Mouse (Mus musculus): ENCODE measurements around the gene Ece1. TPM values are rescaled to one million over a fixed set of nuclear protein-coding genes. Genes with fewer than 3 reads are reported as not detected.
A peak's percentile ranks its signal among the peaks of the same experiment; 100 is the strongest.

The Ece1 gene
- total RNA-seq, 2 experiments from 2014 or later = 70.5 to 72.2 TPM

- no peak for DNase-seq (ENCODE audit: low spot score in 2 of 2)
- intact Hi-C loops (cut with DNase I) = no loop called here
Observed at GRCm38 (mm10) chr4:137850161-137850560, 11.9 kb upstream of the Ece1 start.

- DNase-seq (ENCODE audit: low spot score in 2 of 2) = no peak
- intact Hi-C loops (cut with DNase I) = no loop called here
Observed at GRCm38 (mm10) chr4:137851484-137851883, 10.6 kb upstream of the Ece1 start.

- no peak for DNase-seq (ENCODE audit: low spot score in 2 of 2)
- intact Hi-C loops (cut with DNase I) = no loop called here
Observed at GRCm38 (mm10) chr4:137853822-137854221, 8.2 kb upstream of the Ece1 start.

- no peak for DNase-seq (ENCODE audit: low spot score in 2 of 2)
- intact Hi-C loops (cut with DNase I) = no loop called here
Observed at GRCm38 (mm10) chr4:137855741-137856341, 6.2 kb upstream of the Ece1 start.

DNA sequence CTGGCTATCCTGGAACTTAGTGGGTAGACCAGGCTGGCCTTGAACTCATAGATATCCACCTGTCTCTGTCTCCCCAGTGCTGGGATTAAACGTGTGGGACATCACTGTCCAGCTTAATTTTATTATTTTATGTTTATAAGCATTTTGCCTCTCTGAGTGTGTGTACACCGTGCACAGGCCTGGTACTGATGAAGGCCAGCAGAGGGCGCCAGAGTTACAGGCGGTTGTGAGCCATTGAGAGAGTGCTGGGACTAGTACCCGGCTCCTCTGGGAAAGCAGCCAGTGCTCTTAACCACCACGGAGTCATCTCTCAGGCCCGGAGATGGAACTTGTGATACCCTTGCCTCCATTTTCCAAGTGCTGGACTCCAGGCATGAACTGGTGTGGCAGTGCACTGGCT, 4.9 kb upstream of the Ece1 start:
- no peak for DNase-seq (ENCODE audit: low spot score in 2 of 2)
- intact Hi-C loops (cut with DNase I) = no loop called here

DNA sequence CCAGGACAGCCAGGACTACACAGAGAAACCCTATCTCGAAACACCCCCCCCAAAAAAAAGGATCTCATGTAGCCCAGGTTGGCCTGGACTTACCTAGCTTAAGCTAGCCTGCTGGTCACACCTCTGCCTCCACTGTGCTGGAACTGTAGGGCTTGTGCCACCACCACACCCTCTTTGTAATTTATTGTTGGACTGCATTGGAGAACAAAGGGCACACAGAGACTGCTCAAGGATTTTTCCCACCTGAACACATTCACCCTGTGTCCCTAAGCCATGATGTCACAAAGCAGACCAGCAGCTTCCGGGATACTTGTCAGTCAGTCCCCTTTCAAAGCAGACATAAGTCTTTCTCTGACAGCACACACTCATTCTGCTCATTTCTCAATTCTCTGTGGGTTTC, 3.7 kb upstream of the Ece1 start:
- DNase-seq (ENCODE audit: low spot score in 2 of 2) = no peak
- intact Hi-C loops (cut with DNase I) = no loop called here

- intact Hi-C loops (cut with DNase I) = no loop called here
- no peak for DNase-seq (ENCODE audit: low spot score in 2 of 2)
Observed at GRCm38 (mm10) chr4:137861461-137862011, 501 bp upstream of the Ece1 start.

- no peak for DNase-seq (ENCODE audit: low spot score in 2 of 2)
- intact Hi-C loops (cut with DNase I) = no loop called here
Observed at GRCm38 (mm10) chr4:137862516-137863240, 641 bp downstream of the Ece1 start.

DNA sequence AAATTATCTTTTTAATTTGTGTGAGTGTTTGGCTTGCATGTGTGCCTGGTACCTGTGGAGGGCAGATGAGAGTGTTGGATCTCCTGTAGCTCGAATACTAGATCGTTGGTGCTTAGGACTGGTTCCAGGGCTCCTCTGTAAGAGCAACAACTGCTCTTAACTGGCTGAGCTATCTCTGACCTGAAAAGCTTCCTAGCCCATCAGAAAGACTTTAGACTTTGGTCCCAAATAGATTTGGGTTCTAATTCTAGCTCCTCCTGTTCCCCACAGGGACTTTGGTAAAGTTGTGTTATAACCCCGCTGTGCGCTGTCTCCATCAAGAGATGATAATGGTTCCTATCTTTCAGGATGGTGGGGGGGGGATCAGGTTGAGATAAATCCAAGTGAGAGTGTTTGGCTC, 2.0 kb downstream of the Ece1 start:
- intact Hi-C loops (cut with DNase I) = no loop called here
- DNase-seq (ENCODE audit: low spot score in 2 of 2) = no peak

DNA sequence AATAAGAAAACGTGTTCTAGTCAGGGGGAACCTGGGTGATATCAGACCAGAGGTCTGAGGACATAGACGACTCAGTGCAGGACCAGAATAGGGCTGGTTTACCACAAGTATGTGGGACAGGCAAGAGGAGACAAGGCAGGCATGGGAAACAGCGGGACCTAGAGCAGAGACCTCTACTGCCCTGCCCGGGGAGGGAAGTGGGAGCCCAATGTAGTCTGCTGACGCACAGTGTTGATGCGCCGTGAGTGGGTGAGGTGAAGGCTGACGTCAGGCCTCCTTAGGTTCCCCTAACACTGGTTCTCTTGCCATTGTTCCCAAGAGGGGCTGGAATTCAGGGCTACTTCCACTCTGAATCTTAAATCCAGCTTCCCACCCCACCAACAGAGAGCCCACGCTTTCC, 2.7 kb downstream of the Ece1 start:
- DNase-seq (ENCODE audit: low spot score in 2 of 2) = peak; percentile 40 to 87
- intact Hi-C loops (cut with DNase I) = loop anchor here (1.0 kb wide), 1 partner anchor 78 kb away; no protein-coding TSS in a partner anchor

DNA sequence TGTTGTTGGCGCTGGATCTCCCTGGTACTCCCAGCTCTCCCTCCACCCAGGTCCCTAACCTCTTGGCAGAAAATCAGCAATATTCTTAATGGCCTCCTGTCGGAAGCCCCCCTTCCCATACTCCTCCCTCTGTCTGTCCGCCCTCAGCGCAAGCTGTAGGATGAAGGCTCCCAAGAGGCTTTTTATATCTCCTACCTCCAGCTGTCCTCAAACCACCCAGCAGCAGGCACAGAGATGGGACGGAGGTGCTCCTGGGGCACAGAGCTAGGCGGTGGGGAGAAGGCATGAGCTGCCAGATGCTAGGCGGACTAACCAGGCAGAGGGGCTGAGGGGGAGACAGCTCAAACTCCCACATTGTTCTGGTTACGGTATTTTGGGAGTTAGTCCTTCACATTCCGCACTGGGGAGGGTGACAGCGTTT, 3.2 kb downstream of the Ece1 start:
- intact Hi-C loops (cut with DNase I) = loop anchor here (1.0 kb wide), 1 partner anchor 77 kb away; no protein-coding TSS in a partner anchor
- DNase-seq (ENCODE audit: low spot score in 2 of 2) = peak in 1 of 2 experiments; percentile 88

DNA sequence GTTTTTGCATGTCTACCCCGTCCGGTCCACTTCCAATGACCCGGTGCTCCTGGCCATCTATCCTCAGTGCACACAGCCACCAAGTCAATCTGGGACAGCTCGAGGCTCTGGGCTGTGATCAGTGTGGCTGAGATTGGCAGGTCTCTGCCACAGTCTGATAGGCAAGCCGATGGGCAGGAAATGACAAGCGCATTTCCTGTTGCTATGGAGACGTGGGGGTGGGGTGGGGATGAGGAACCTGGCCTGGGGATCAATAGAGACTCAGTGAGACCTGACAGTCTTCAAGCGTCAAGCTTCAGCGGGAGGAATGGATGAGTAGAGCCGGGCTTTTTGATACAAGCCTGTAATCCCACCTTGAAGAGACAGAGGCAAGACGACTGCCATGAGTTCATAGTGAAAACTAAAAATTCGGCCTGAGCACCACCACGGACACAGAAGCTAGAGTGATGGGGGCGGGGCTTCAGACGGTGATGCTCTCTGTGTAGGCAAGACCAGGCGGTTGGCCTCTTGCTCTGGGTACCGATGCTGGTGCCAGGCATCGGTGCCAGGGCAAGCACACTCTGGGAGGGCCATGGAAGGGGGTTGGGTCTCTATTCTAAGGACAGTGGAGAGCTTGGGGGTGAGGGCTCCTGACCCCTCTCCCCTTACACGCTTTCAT, 4.3 kb downstream of the Ece1 start:
- intact Hi-C loops (cut with DNase I) = no loop called here
- no peak for DNase-seq (ENCODE audit: low spot score in 2 of 2)

GRCm38 (mm10) chr4:137867225-137867624, 5.2 kb downstream of the Ece1 start:
- intact Hi-C loops (cut with DNase I) = no loop called here

GRCm38 (mm10) chr4:137867675-137868257, 5.7 kb downstream of the Ece1 start:
- intact Hi-C loops (cut with DNase I) = no loop called here
- no peak for DNase-seq (ENCODE audit: low spot score in 2 of 2)

More at GRCm38 (mm10) chr4:137867225-137867624, 5.2 kb downstream of the Ece1 start:
- no peak for DNase-seq (ENCODE audit: low spot score in 2 of 2)

GRCm38 (mm10) chr4:137869667-137870274, 7.7 kb downstream of the Ece1 start:
- DNase-seq (ENCODE audit: low spot score in 2 of 2) = no peak
- intact Hi-C loops (cut with DNase I) = no loop called here

GRCm38 (mm10) chr4:137870979-137871378, 8.9 kb downstream of the Ece1 start:
- intact Hi-C loops (cut with DNase I) = no loop called here
- DNase-seq (ENCODE audit: low spot score in 2 of 2) = no peak

DNA sequence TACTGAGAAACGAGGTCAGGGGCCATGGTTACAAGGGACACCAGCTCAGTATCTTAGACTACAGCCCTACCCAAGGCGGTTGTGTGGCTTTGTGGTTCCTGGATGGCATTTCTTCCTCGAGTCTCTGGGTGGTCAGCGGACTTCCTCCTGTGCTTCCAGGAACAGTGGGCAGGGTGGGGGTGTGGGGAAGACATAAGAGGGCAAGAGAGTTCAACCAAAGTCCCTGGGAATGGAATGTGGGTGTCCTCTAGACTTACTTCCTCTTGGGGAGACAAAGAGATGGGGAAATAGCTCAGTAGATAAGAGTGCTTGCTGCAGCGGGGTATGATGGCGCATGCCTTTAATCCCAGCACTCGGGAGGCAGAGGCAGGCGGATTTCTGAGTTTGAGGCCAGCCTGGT, 9.4 kb downstream of the Ece1 start:
- intact Hi-C loops (cut with DNase I) = no loop called here
- DNase-seq (ENCODE audit: low spot score in 2 of 2) = no peak

- peak in 1 of 2 experiments; percentile 56 for DNase-seq (ENCODE audit: low spot score in 2 of 2)
- intact Hi-C loops (cut with DNase I) = no loop called here
Observed at GRCm38 (mm10) chr4:137874337-137874736, 12.3 kb downstream of the Ece1 start.

GRCm38 (mm10) chr4:137874826-137875225, 12.8 kb downstream of the Ece1 start:
- DNase-seq (ENCODE audit: low spot score in 2 of 2) = no peak
- intact Hi-C loops (cut with DNase I) = no loop called here
